Mouse (Mus musculus) intestine, postnatal 0 days (tissue): ENCODE measurements around the gene Phtf2. TPM values are rescaled to one million over a fixed set of nuclear protein-coding genes. Genes with fewer than 3 reads are reported as not detected.

Source experiments
- ATAC-seq: fragments of 200-750 bp; cut with Nextera tagmentation; 2 replicates; pipeline ENCODE4 v1.8.0; 2017; ENCODE audit warnings: mild to moderate bottlenecking, moderate TSS enrichment, moderate library complexity
- H3K27ac ChIP-seq: fragments of 300-500 bp; sonication (generic); 2 replicates; pipeline ENCODE4 v1.5.1; 2014; ENCODE audit warnings: mild to moderate bottlenecking, low read depth, low read length, moderate library complexity
- H3K27me3 ChIP-seq: fragments of 300-500 bp; sonication (generic); replicated peaks from 2 replicates; pipeline ENCODE4 v1.6.1; 2014; ENCODE audit warnings: low read length, mixed read lengths; ENCODE audit not compliant: control insufficient read depth, insufficient read depth
- H3K36me3 ChIP-seq: fragments of 300-500 bp; sonication (generic); 2 replicates; pipeline ENCODE4 v1.6.1; 2014; ENCODE audit warnings: mild to moderate bottlenecking, moderate library complexity; ENCODE audit not compliant: control insufficient read depth, insufficient read depth
- H3K4me1 ChIP-seq: fragments of 300-500 bp; sonication (generic); replicated peaks from 2 replicates; pipeline ENCODE4 v1.6.1; 2014; ENCODE audit warnings: antibody characterized with exemption, low read length, mixed read lengths; ENCODE audit not compliant: control insufficient read depth, insufficient read depth
- H3K4me2 ChIP-seq: fragments of 300-500 bp; sonication (generic); replicated peaks from 2 replicates; pipeline ENCODE4 v1.6.1; 2014; ENCODE audit warnings: low read depth, mild to moderate bottlenecking, moderate library complexity
- H3K4me3 ChIP-seq: fragments of 300-500 bp; sonication (generic); 2 replicates; pipeline ENCODE4 v1.5.1; 2014; ENCODE audit warnings: low read depth, low read length
- H3K9ac ChIP-seq: fragments of 300-500 bp; sonication (generic); 2 replicates; pipeline ENCODE4 v1.6.1; 2014; ENCODE audit warnings: mild to moderate bottlenecking, low read depth, low read length
- H3K9me3 ChIP-seq: fragments of 300-500 bp; sonication (generic); 2 replicates; pipeline ENCODE4 v1.6.1; 2016; ENCODE audit warnings: mixed run types; ENCODE audit not compliant: control insufficient read depth
- CTCF ChIP-seq: sonication (generic); IDR thresholded peaks from 2 replicates; pipeline ENCODE4 v1.5.1; 2016; ENCODE audit warnings: low read depth, mild to moderate bottlenecking, control low read depth, antibody characterized with exemption, moderate library complexity
- WGBS: fragments of 180-500 bp; shearing (Covaris S2); extraction: QIAGEN DNeasy Blood & Tissue Kit; methylation state at CpG from one replicate; pipeline ENCODE4 v1.1.7; 2014; 5-methylcytosine and 5-hydroxymethylcytosine counted together
- polyA plus RNA-seq: library from polyadenylated mRNA; unstranded; fragments of >200 nt; fragmentation: Nextera tagmentation; extraction: Ambion mirVana; gene quantifications from 2 replicates; pipeline ENCODE4 v1.2.1, GENCODE M21; 2015

Gene Phtf2
- polyA plus RNA-seq, 1 experiment from 2014 or later, result 2.3 TPM

DNA sequence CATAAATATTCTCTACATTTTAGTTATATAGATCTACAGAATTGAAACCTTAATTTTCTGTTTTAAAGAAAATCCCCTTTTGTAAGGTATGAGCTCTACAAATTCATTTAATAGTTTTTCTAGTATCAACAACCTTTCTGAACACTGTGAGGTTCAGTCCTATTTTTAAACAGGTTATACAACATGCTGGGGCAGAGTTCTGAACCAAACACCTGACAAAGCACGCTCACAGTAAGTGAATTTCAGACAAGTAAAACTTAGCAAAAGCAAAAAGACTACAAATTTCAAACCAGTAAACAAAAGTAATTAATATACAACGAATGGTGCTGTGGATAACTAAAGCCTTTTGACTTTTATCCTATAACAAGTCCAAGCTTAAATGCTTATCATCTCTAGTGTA lies 23.5 kb downstream of the Phtf2 start:
- ATAC-seq, result no peak
- Histone ChIP-seq H3K9me3 (no peaks in the 10 kb centered on the region), H3K4me1 (no peaks in the 10 kb centered on the region), H3K4me2 (no peak overlapping the region), H3K4me3 (no peak overlapping the region), H3K27me3 (no peaks in the 10 kb centered on the region), H3K36me3 (no peaks in the 10 kb centered on the region), H3K9ac (no peak overlapping the region), H3K27ac (no peak overlapping the region)
- 76% methylated on average over 2 of the region's 2 CpGs for WGBS
- no peak for TF ChIP-seq CTCF

DNA sequence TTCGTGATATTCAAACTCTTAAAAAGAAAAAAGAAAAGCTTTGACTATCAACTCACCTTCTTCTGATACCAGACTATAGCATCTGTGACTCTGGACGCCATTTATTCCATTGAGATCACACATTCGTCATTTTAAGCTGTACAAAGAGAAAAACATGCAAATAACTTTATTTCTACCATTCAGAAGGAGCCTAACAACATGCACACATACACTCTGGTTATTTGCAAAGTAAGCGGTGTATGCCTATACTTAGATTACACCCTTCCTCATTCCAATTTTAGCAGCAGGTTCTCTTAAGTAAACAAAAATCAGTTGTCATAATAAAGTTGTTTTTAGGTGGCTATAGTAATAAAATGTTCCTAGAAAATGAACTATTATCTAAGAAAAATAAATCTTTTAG lies 26.9 kb downstream of the Phtf2 start:
- Histone ChIP-seq H3K9me3 (no peaks in the 10 kb centered on the region), H3K36me3 (no peaks in the 10 kb centered on the region), H3K27ac (no peak overlapping the region), H3K9ac (no peak overlapping the region), H3K4me3 (no peak overlapping the region), H3K27me3 (no peaks in the 10 kb centered on the region), H3K4me2 (no peak overlapping the region), H3K4me1 (no peaks in the 10 kb centered on the region)
- WGBS, result 80% methylated on average over 4 of the region's 4 CpGs
- no peak for ATAC-seq
- no peak for TF ChIP-seq CTCF

DNA sequence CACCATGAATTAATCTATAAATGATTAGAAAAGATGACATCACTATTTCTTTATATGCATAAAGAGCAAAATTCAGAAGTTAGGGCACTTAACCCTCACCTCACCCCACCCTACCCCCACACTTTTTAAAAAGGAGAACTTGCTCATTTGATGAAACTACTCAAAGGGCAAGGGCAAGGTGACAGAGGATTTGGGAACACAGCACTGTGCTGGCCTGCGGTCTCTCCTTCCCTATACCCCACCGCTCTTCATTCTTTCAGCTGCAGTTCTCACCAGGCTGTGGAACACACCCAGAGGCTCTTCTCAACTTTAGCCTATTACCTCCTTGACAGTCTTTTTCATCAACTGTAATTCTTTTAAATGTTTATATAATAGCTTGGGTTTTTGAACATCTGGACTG lies 34.9 kb downstream of the Phtf2 start:
- Histone ChIP-seq H3K27me3 (no peaks in the 10 kb centered on the region), H3K9me3 (no peaks in the 10 kb centered on the region), H3K36me3 (no peaks in the 10 kb centered on the region), H3K4me1 (no peaks in the 10 kb centered on the region), H3K4me2 (no peak overlapping the region), H3K27ac (no peak overlapping the region), H3K9ac (no peak overlapping the region), H3K4me3 (no peak overlapping the region)
- TF ChIP-seq CTCF, result no peak
- no peak for ATAC-seq
- WGBS, result 93% methylated on average over 2 of the region's 2 CpGs

DNA sequence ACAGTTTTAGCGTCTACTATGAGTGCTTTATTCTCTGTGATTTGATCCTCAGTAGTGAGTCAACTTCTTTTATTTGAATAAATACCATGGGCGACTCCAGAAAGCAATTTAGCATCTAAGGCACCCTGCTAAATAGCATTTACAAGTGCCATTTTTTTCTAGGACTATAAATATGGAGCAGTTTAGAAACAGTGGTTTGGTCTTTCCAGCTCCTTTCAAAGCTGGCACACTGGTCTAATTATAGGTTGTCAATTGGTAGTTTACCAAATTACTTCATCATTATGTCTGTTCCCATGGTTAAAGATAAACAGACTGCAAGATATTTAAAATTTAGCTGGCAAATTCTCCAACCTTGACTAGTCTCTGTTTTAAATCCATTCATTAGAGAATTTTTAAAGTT lies 38.1 kb downstream of the Phtf2 start:
- H3K9ac ChIP-seq, result no peak overlapping the region
- no peak for TF ChIP-seq CTCF
- no peaks in the 10 kb centered on the region for H3K9me3 ChIP-seq
- no peaks in the 10 kb centered on the region for H3K27me3 ChIP-seq
- H3K4me3 ChIP-seq, result no peak overlapping the region
- H3K36me3 ChIP-seq, result no peaks in the 10 kb centered on the region
- 71% methylated on average over 2 of the region's 2 CpGs for WGBS
- no peaks in the 10 kb centered on the region for H3K4me1 ChIP-seq
- ATAC-seq, result no peak
- no peak overlapping the region for H3K27ac ChIP-seq
- no peak overlapping the region for H3K4me2 ChIP-seq

DNA sequence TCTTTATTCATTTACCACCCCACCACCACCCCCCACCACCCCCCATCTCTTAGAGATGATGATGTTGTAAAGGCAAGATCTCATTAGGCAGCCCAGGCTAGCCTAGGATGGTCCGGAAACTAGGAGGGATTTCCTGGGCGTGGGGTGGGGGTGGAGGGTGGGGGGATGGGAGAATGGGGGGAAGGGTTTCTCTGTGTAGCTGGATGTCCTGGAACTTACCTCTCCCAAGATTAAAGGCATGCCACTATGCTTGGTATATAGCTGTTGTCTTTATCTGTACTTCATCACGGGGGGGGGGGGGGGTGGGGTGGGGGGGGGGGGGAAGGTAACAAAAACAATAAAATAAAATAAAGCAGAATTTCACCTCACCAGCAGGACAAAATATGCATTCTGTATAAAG lies 38.5 kb downstream of the Phtf2 start:
- Histone ChIP-seq H3K27me3 (no peaks in the 10 kb centered on the region), H3K36me3 (no peaks in the 10 kb centered on the region), H3K9ac (no peak overlapping the region), H3K4me2 (no peak overlapping the region), H3K4me3 (no peak overlapping the region), H3K4me1 (no peaks in the 10 kb centered on the region), H3K9me3 (no peaks in the 10 kb centered on the region), H3K27ac (no peak overlapping the region)
- WGBS, result 75% methylated on average over 2 of the region's 3 CpGs
- TF ChIP-seq CTCF, result no peak
- no peak for ATAC-seq

DNA sequence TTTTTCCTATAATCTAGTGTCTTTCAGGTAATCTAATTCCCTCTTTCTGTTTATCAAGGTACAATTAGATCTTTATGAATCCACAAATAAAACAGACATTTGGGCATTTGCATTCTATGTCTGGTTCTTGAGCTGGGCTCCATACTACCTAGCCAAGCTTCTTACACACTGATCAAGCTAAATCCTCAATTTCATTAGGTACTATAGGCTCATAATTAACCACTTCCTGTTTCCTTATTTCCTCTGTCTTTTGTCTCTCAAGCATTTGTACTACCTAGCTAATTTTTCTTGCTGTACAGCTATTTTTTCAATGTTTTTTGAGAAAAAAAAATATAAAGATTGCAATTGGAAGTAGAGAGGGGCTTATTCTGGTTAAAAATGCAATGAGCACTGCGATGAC lies 44.8 kb downstream of the Phtf2 start:
- Histone ChIP-seq H3K9ac (no peak overlapping the region), H3K9me3 (no peaks in the 10 kb centered on the region), H3K27me3 (no peaks in the 10 kb centered on the region), H3K27ac (no peak overlapping the region), H3K4me1 (no peaks in the 10 kb centered on the region), H3K4me2 (no peak overlapping the region), H3K4me3 (no peak overlapping the region), H3K36me3 (no peaks in the 10 kb centered on the region)
- ATAC-seq, result no peak
- TF ChIP-seq CTCF, result no peak
- 98% methylated on average over 1 of the region's 1 CpGs for WGBS

DNA sequence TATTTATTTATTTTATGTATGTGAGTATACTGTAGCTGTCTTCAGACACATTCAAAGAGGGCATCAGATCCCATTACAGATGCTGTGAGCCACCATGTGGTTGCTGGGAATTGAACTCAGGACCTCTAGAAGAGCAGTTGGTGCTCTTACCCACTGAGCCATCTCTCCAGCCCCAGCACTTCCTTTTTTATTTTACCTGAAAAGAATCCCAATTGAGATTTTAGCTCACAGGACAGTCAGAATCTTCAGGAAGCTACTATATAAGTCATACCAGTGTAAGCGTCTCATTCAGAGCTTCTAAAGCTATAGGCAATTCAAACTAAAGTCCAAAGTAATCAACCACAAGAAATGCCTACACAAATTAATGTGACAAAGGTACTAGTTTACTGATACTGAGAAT lies 47.5 kb downstream of the Phtf2 start:
- TF ChIP-seq CTCF, result no peak
- H3K4me2 ChIP-seq, result no peak overlapping the region
- H3K27me3 ChIP-seq, result no peaks in the 10 kb centered on the region
- no peaks in the 10 kb centered on the region for H3K36me3 ChIP-seq
- H3K9ac ChIP-seq, result no peak overlapping the region
- no peaks in the 10 kb centered on the region for H3K9me3 ChIP-seq
- H3K4me3 ChIP-seq, result no peak overlapping the region
- H3K4me1 ChIP-seq, result no peaks in the 10 kb centered on the region
- 88% methylated on average over 1 of the region's 1 CpGs for WGBS
- no peak for ATAC-seq
- no peak overlapping the region for H3K27ac ChIP-seq
